ENCODE assay signal across 8 mouse cellular contexts in genomic region chr1:78310021-78310752, GRCm38 (mm10). TPM values are rescaled to one million over a fixed set of nuclear protein-coding genes. Genes with fewer than 3 reads are reported as not detected.
DNase-seq lines count a peak whose midpoint lies in the region; ATAC-seq and TF ChIP-seq lines count a peak whose summit lies in the region.
"Had no signal": no experiment of that assay in that cellular context is flagged by ENCODE, and none has a peak within 500 bp of the region (broad histone marks: within the 10 kb centered on the region; RNA-seq: fewer than 3 reads in every experiment).

Gene Sgpp2, plus strand, starts transcription at chr1:78310345.

- no peak within 1 kb of the TSS for H3K27ac ChIP-seq in forebrain, embryonic 11.5 days (ENCODE audit: low read depth, low read length)
- peak within 1 kb of the TSS; percentile 62; the same call in 1 of the 2 replicates for H3K27ac ChIP-seq in intestine, embryonic 14.5 days (ENCODE audit: low read depth)
- H3K27ac ChIP-seq in limb, embryonic 12.5 days, result no peak within 1 kb of the TSS
- no peak within 1 kb of the TSS for H3K27ac ChIP-seq in midbrain, postnatal 0 days (ENCODE audit: low read depth, low read length)

- H3K4me2 ChIP-seq in forebrain, embryonic 11.5 days (ENCODE audit: low read depth, low read length, severe bottlenecking), result peak within 1 kb of the TSS; percentile 100
- peak within 1 kb of the TSS; percentile 76 for H3K4me2 ChIP-seq in intestine, embryonic 14.5 days (ENCODE audit: low read length)
- peak within 1 kb of the TSS; percentile 100 for H3K4me2 ChIP-seq in limb, embryonic 12.5 days
- H3K4me2 ChIP-seq in midbrain, postnatal 0 days (ENCODE audit: low read depth, low read length, poor library complexity, severe bottlenecking), result peak within 1 kb of the TSS; percentile 99

- DNase-seq in G1E (ENCODE audit: low spot score), result no peak
- peak; percentile 21 to 56 for DNase-seq in adrenal gland, postnatal 36 days
- peak; percentile 69 for DNase-seq in forebrain, embryonic 11.5 days (ENCODE audit: low spot score)
- DNase-seq in intestine, embryonic 14.5 days (ENCODE audit: low spot score), result peak; percentile 74
- DNase-seq in midbrain, postnatal 0 days (ENCODE audit: low spot score), result peak; percentile 6
- no peak for DNase-seq in thymus, postnatal 10 days (ENCODE audit: low spot score in 2 of 2)

- H3K9me3 ChIP-seq in G1E (replicated peaks), result peaks cover 13% of the 10 kb centered on the region
- no peaks in the 10 kb centered on the region for H3K9me3 ChIP-seq in forebrain, embryonic 11.5 days (ENCODE audit: control insufficient read depth, low read length)
- H3K9me3 ChIP-seq in intestine, embryonic 14.5 days (ENCODE audit: control insufficient read depth, low read length), result no peaks in the 10 kb centered on the region
- no peaks in the 10 kb centered on the region for H3K9me3 ChIP-seq in limb, embryonic 12.5 days
- H3K9me3 ChIP-seq in midbrain, postnatal 0 days (ENCODE audit: low read length), result no peaks in the 10 kb centered on the region

- H3K4me3 ChIP-seq in G1E (ENCODE audit: low read depth, low read length), result peak within 1 kb of the TSS; percentile 33
- H3K4me3 ChIP-seq in forebrain, embryonic 11.5 days (ENCODE audit: low read depth, low read length), result peak within 1 kb of the TSS; percentile 60
- H3K4me3 ChIP-seq in intestine, embryonic 14.5 days (ENCODE audit: low read depth, low read length), result peak within 1 kb of the TSS; percentile 54
- peak within 1 kb of the TSS; percentile 61 for H3K4me3 ChIP-seq in limb, embryonic 12.5 days (replicated peaks)
- peak within 1 kb of the TSS; percentile 66 for H3K4me3 ChIP-seq in midbrain, postnatal 0 days (ENCODE audit: low read depth, low read length)

- WGBS in forebrain, embryonic 11.5 days, result under 1% methylated on average over 66 of the region's 68 CpGs
- under 1% methylated on average over 66 of the region's 68 CpGs for WGBS in intestine, embryonic 14.5 days
- WGBS in limb, embryonic 12.5 days, result under 1% methylated on average over 68 of the region's 68 CpGs
- WGBS in midbrain, postnatal 0 days, result under 1% methylated on average over 65 of the region's 68 CpGs

- H3K27me3 ChIP-seq in G1E (ENCODE audit: insufficient read depth, low read length), result peaks cover 14% of the 10 kb centered on the region
- peaks cover 37% of the 10 kb centered on the region for H3K27me3 ChIP-seq in forebrain, embryonic 11.5 days (ENCODE audit: control insufficient read depth, insufficient read depth, low read length)
- peaks cover 25% of the 10 kb centered on the region for H3K27me3 ChIP-seq in intestine, embryonic 14.5 days (replicated peaks; ENCODE audit: control insufficient read depth, insufficient read depth, low read length)
- peaks cover 38% of the 10 kb centered on the region for H3K27me3 ChIP-seq in limb, embryonic 12.5 days
- peaks cover 21% of the 10 kb centered on the region; the same call in 1 of the 2 replicates for H3K27me3 ChIP-seq in midbrain, postnatal 0 days (ENCODE audit: insufficient read depth, low read length)

- peaks cover 36% of the 10 kb centered on the region for H3K4me1 ChIP-seq in G1E (ENCODE audit: insufficient read depth, low read depth, low read length)
- peaks cover 15% of the 10 kb centered on the region; the same call in 1 of the 2 replicates for H3K4me1 ChIP-seq in forebrain, embryonic 11.5 days (replicated peaks; ENCODE audit: control insufficient read depth, insufficient read depth, low read length)
- peaks cover 12% of the 10 kb centered on the region; the same call in 1 of the 2 replicates for H3K4me1 ChIP-seq in intestine, embryonic 14.5 days (replicated peaks; ENCODE audit: control insufficient read depth, insufficient read depth, low read length)
- H3K4me1 ChIP-seq in limb, embryonic 12.5 days (replicated peaks), result peaks cover 33% of the 10 kb centered on the region
- 0 out of 2 replicates have a peak, but pooled peaks cover 6% of the 10 kb centered on the region for H3K4me1 ChIP-seq in midbrain, postnatal 0 days (ENCODE audit: insufficient read depth, low read length)

- no peaks in the 10 kb centered on the region for H3K36me3 ChIP-seq in G1E (replicated peaks)
- no peaks in the 10 kb centered on the region for H3K36me3 ChIP-seq in forebrain, embryonic 11.5 days (ENCODE audit: control insufficient read depth, insufficient read depth, low read length)
- H3K36me3 ChIP-seq in intestine, embryonic 14.5 days (ENCODE audit: control insufficient read depth, insufficient read depth, low read length), result no peaks in the 10 kb centered on the region
- H3K36me3 ChIP-seq in limb, embryonic 12.5 days, result no peaks in the 10 kb centered on the region
- no peaks in the 10 kb centered on the region for H3K36me3 ChIP-seq in midbrain, postnatal 0 days (ENCODE audit: insufficient read depth, low read length)

- no peak for TF ChIP-seq CTCF in G1E (IDR thresholded peaks at IDR 0.05; ENCODE audit: low read depth, low read length)
- no peak for TF ChIP-seq CTCF in midbrain, postnatal 0 days (IDR thresholded peaks at IDR 0.05)

- no peak for ATAC-seq in G1E (ENCODE audit: extremely low read depth, insufficient number of reproducible peaks, low FRiP score, poor library complexity, severe bottlenecking)
- ATAC-seq in forebrain, embryonic 11.5 days (replicated peaks; ENCODE audit: low FRiP score), result peak; percentile 58; the same call in 1 of the 2 replicates
- ATAC-seq in intestine, embryonic 14.5 days (replicated peaks; ENCODE audit: low FRiP score, low TSS enrichment, low read depth), result peak; percentile 61
- ATAC-seq in limb, embryonic 12.5 days (ENCODE audit: insufficient number of reproducible peaks, insufficient read depth, low FRiP score, low TSS enrichment, low read depth), result peak; percentile 56; the same call in 1 of the 2 replicates
- peak; percentile 49 for ATAC-seq in midbrain, postnatal 0 days (ENCODE audit: low FRiP score)

- H3K9ac ChIP-seq in forebrain, embryonic 11.5 days (ENCODE audit: low read length), result peak within 1 kb of the TSS; percentile 54
- H3K9ac ChIP-seq in intestine, embryonic 14.5 days (ENCODE audit: low read length), result peak within 1 kb of the TSS; percentile 60
- H3K9ac ChIP-seq in limb, embryonic 12.5 days (replicated peaks), result peak within 1 kb of the TSS; percentile 52; the same call in 1 of the 2 replicates
- H3K9ac ChIP-seq in midbrain, postnatal 0 days (replicated peaks; ENCODE audit: low read length, poor library complexity, severe bottlenecking), result peak within 1 kb of the TSS; percentile 52

RNA-seq across cellular contexts. Expression of gene Sgpp2, which starts in this region (rescaled TPM):
- total RNA-seq in G1E (2014; fragmentation: Nextera tagmentation) (not detected in 2 replicates), G1E (2017) (0.05 and 0.06 TPM in 2 replicates)
- polyA plus RNA-seq in G1E (2012), result not detected in 2 replicates
- 1 to 10 TPM in 1 of 2 experiments, under 1 TPM in 1; 0.82 to 1.1 TPM for total RNA-seq in adrenal gland, postnatal 36 days (2021)
- polyA plus RNA-seq in forebrain, embryonic 11.5 days (2014; fragmentation: Nextera tagmentation; extraction: Ambion mirVana), result 1.5 and 3.2 TPM in 2 replicates
- 37.8 and 43.2 TPM in 2 replicates for polyA plus RNA-seq in intestine, embryonic 14.5 days (2014; fragmentation: Nextera tagmentation; extraction: Ambion mirVana)
- 0.83 and 1.0 TPM in 2 replicates for polyA plus RNA-seq in limb, embryonic 12.5 days (2016; fragmentation: Nextera tagmentation; extraction: Ambion mirVana)
- total RNA-seq in midbrain, postnatal 0 days (2014; rRNA removed), result 2.8 and 3.3 TPM in 2 replicates
- 1.7 and 1.9 TPM in 2 replicates for polyA plus RNA-seq in midbrain, postnatal 0 days (2015; fragmentation: Nextera tagmentation; extraction: Ambion mirVana)
- total RNA-seq: common myeloid progenitor, adult 5-6 weeks had no signal

Comparison
In these comparisons a context has a peak if more than half of its experiments do, and no peak if none do; other contexts are left out.
1. DNase-seq: peak in adrenal gland, postnatal 36 days (2 of 2), forebrain, embryonic 11.5 days (single experiment), intestine, embryonic 14.5 days (single experiment) and midbrain, postnatal 0 days (single experiment); none in G1E (single experiment) and thymus, postnatal 10 days (0 of 2).
2. Peak in every context shown above with its lines, with median percentiles within 50 percentile points of each other: H3K4me3 ChIP-seq, H3K4me2 ChIP-seq and H3K9ac ChIP-seq.